Mouse (Mus musculus): ENCODE data around the gene Mcu.

GRCm38 (mm10) chr10:59441735-59442134 is 174.8 kb downstream of the Mcu start, which contains the start of gene Oit3:
- no peak for TF ChIP-seq CTCF (IDR thresholded peaks at IDR 0.05; ENCODE audit: insufficient read depth, low read length)
- TF ChIP-seq POLR2A (IDR thresholded peaks at IDR 0.05; ENCODE audit: borderline replicate concordance, extremely low read depth, low read depth, low read length): no peak

Measured in lung, adult 2 months (tissue).